Mouse (Mus musculus) CH12F3 (cell line): Measurements from ENCODE around the gene Wfdc6b.

ENCODE experiments used
- in situ Hi-C: fragments of 300-500 bp; cut with MboI; formaldehyde crosslinking; loops from 2 replicates; pipeline ENCODE4 v1.14.3; 2020; ENCODE audit warnings: low sequenced_read_pairs

Gene Wfdc6b

GRCm38 (mm10) chr2:164664851-164665250, 51.5 kb downstream of the Wfdc6b start:
- in situ Hi-C loops = no loop called here
